Comparison of ENCODE assay signal across 11 mouse cellular contexts in genomic region chr2:35231871-35232270, GRCm38 (mm10). TPM values are rescaled to one million over a fixed set of nuclear protein-coding genes. Genes with fewer than 3 reads are reported as not detected.
A peak's percentile ranks its signal among the peaks of the same experiment; 100 is the strongest.
DNase-seq lines count a peak whose midpoint lies in the region; ATAC-seq and TF ChIP-seq lines count a peak whose summit lies in the region.
"Had no signal": no experiment of that assay in that cellular context is flagged by ENCODE, and none has a peak within 500 bp of the region (broad histone marks: within the 10 kb centered on the region; RNA-seq: fewer than 3 reads in every experiment).

No protein-coding gene starts in this region.

- H3K4me1 ChIP-seq in liver, embryonic 15.5 days (replicated peaks) = peaks cover 13% of the 10 kb centered on the region; the same call in 1 of the 2 replicates
- H3K4me1 ChIP-seq in liver, postnatal 0 days (ENCODE audit: insufficient read depth) = peaks cover 9% of the 10 kb centered on the region
- peaks cover 12% of the 10 kb centered on the region for H3K4me1 ChIP-seq in forebrain, embryonic 13.5 days
- H3K4me1 ChIP-seq in forebrain, embryonic 10.5 days = peaks cover 57% of the 10 kb centered on the region

- no peak for TF ChIP-seq CTCF in liver, postnatal 0 days (IDR thresholded peaks at IDR 0.05; ENCODE audit: low read depth)

- no peaks in the 10 kb centered on the region for H3K36me3 ChIP-seq in liver, embryonic 15.5 days (replicated peaks)
- no peaks in the 10 kb centered on the region for H3K36me3 ChIP-seq in liver, postnatal 0 days (replicated peaks; ENCODE audit: insufficient read depth, low read length)
- H3K36me3 ChIP-seq in macrophage (ENCODE audit: inconsistent target) = no peaks in the 10 kb centered on the region
- no peaks in the 10 kb centered on the region for H3K36me3 ChIP-seq in forebrain, embryonic 13.5 days (ENCODE audit: poor library complexity, severe bottlenecking)
- no peaks in the 10 kb centered on the region for H3K36me3 ChIP-seq in forebrain, embryonic 10.5 days (replicated peaks)
- H3K36me3 ChIP-seq: embryonic facial prominence, embryonic 15.5 days; midbrain, embryonic 12.5 days had no signal

- no peak overlapping the region for H3K4me2 ChIP-seq in liver, embryonic 15.5 days
- no peak overlapping the region for H3K4me2 ChIP-seq in liver, postnatal 0 days (ENCODE audit: low read depth, low read length)
- H3K4me2 ChIP-seq in forebrain, embryonic 13.5 days = no peak overlapping the region
- H3K4me2 ChIP-seq: embryonic facial prominence, embryonic 15.5 days; midbrain, embryonic 12.5 days had no signal

- H3K79me2 ChIP-seq in macrophage (ENCODE audit: inconsistent target) = no peaks in the 10 kb centered on the region

- DNase-seq in liver, postnatal 0 days = no peak
- DNase-seq in kidney, adult 9 months = peak; percentile 48
- DNase-seq in thymus, postnatal 36 days = no peak
- DNase-seq in forebrain, embryonic 10.5 days (ENCODE audit: extremely low spot score, low spot score) = no peak
- DNase-seq: left cerebral cortex, postnatal 4 days had no signal

- no peak overlapping the region for H3K9ac ChIP-seq in liver, embryonic 15.5 days
- H3K9ac ChIP-seq in liver, postnatal 0 days (replicated peaks) = no peak overlapping the region
- H3K9ac ChIP-seq in forebrain, embryonic 13.5 days = no peak overlapping the region
- H3K9ac ChIP-seq: embryonic facial prominence, embryonic 15.5 days; midbrain, embryonic 12.5 days had no signal

- no peak for TF ChIP-seq EP300 in liver, postnatal 0 days (IDR thresholded peaks at IDR 0.05; ENCODE audit: low read depth)

- peak overlapping the region; percentile 55; the same call in 1 of the 2 replicates for H3K27ac ChIP-seq in liver, embryonic 15.5 days (replicated peaks)
- H3K27ac ChIP-seq in liver, postnatal 0 days (ENCODE audit: low read depth) = no peak overlapping the region
- H3K27ac ChIP-seq in macrophage = peak overlapping the region; percentile 90
- no peak overlapping the region for H3K27ac ChIP-seq in forebrain, embryonic 13.5 days
- H3K27ac ChIP-seq in forebrain, embryonic 10.5 days = no peak overlapping the region
- H3K27ac ChIP-seq: embryonic facial prominence, embryonic 15.5 days; midbrain, embryonic 12.5 days had no signal

- no peak for ATAC-seq in liver, embryonic 15.5 days (ENCODE audit: insufficient read depth)
- no peak for ATAC-seq in liver, postnatal 0 days
- peak; percentile 56 for ATAC-seq in common myeloid progenitor, adult 5-6 weeks (replicated peaks; ENCODE audit: low read depth, poor library complexity, severe bottlenecking)
- no peak for ATAC-seq in forebrain, embryonic 13.5 days

- 0 out of 2 replicates have a peak, but pooled peaks cover 8% of the 10 kb centered on the region for H3K27me3 ChIP-seq in liver, embryonic 15.5 days
- no peaks in the 10 kb centered on the region for H3K27me3 ChIP-seq in liver, postnatal 0 days (ENCODE audit: insufficient read depth, low read length)
- no peaks in the 10 kb centered on the region for H3K27me3 ChIP-seq in forebrain, embryonic 13.5 days
- no peaks in the 10 kb centered on the region for H3K27me3 ChIP-seq in forebrain, embryonic 10.5 days (ENCODE audit: poor library complexity, severe bottlenecking)
- H3K27me3 ChIP-seq: embryonic facial prominence, embryonic 15.5 days; midbrain, embryonic 12.5 days had no signal

- 41% methylated on average over 2 of the region's 2 CpGs for WGBS in liver, embryonic 15.5 days (ENCODE audit: insufficient replicate concordance)
- WGBS in liver, postnatal 0 days (ENCODE audit: insufficient replicate concordance) = 47% methylated on average over 2 of the region's 2 CpGs
- 6% methylated on average over 2 of the region's 2 CpGs for WGBS in macrophage (ENCODE audit: missing documents)
- 60% methylated on average over 2 of the region's 2 CpGs for WGBS in forebrain, embryonic 13.5 days
- WGBS in forebrain, embryonic 10.5 days = 77% methylated on average over 2 of the region's 2 CpGs

- no peaks in the 10 kb centered on the region for H3K9me3 ChIP-seq in liver, embryonic 15.5 days (replicated peaks)
- H3K9me3 ChIP-seq in liver, postnatal 0 days (ENCODE audit: low read length) = no peaks in the 10 kb centered on the region
- H3K9me3 ChIP-seq in forebrain, embryonic 13.5 days (replicated peaks) = no peaks in the 10 kb centered on the region
- H3K9me3 ChIP-seq in forebrain, embryonic 10.5 days = no peaks in the 10 kb centered on the region
- H3K9me3 ChIP-seq: embryonic facial prominence, embryonic 15.5 days; midbrain, embryonic 12.5 days had no signal

- H3K4me3 ChIP-seq in liver, embryonic 15.5 days (replicated peaks) = no peak overlapping the region
- no peak overlapping the region for H3K4me3 ChIP-seq in liver, postnatal 0 days (ENCODE audit: low read depth, low read length)
- H3K4me3 ChIP-seq in macrophage (ENCODE audit: inconsistent target) = no peak overlapping the region
- H3K4me3 ChIP-seq in forebrain, embryonic 13.5 days = no peak overlapping the region
- no peak overlapping the region for H3K4me3 ChIP-seq in forebrain, embryonic 10.5 days
- H3K4me3 ChIP-seq: embryonic facial prominence, embryonic 15.5 days; midbrain, embryonic 12.5 days had no signal

RNA-seq across cellular contexts. Expression of gene Gsn, which starts 24.3 kb away (rescaled TPM):
- 134 and 144 TPM in 2 replicates for polyA plus RNA-seq in liver, embryonic 15.5 days (2015; fragmentation: Nextera tagmentation; extraction: Ambion mirVana)
- 56.1 and 59.7 TPM in 2 replicates for polyA plus RNA-seq in liver, postnatal 0 days (2015; fragmentation: Nextera tagmentation; extraction: Ambion mirVana)
- total RNA-seq in common myeloid progenitor, adult 5-6 weeks (2017) = 8.9 and 9.7 TPM in 2 replicates
- 10 to 100 TPM in 23 of 26 experiments, 1 to 10 TPM in 3; 8.4 to 93.6 (median 29.9) TPM for total RNA-seq in macrophage (2018; cell fraction: chromatin; rRNA removed)
- total RNA-seq in macrophage (2018; cell fraction: cytosol; rRNA removed) = 100 to 1,000 TPM in 25 of 26 experiments, 10 to 100 TPM in 1; 99.7 to 189 (median 139) TPM
- total RNA-seq in macrophage (2018; cell fraction: nucleus; rRNA removed) = 100 to 1,000 TPM in 3 of 26 experiments, 10 to 100 TPM in 23; 39.9 to 143 (median 74.4) TPM
- 134 to 277 TPM (median 181 TPM) in 3 replicates for polyA plus RNA-seq in macrophage (2018)
- polyA plus RNA-seq in forebrain, embryonic 13.5 days (2015; fragmentation: Nextera tagmentation; extraction: Ambion mirVana) = 13.3 and 14.3 TPM in 2 replicates
- 14.6 and 15.5 TPM in 2 replicates for polyA plus RNA-seq in forebrain, embryonic 10.5 days (2016; fragmentation: Nextera tagmentation; extraction: Ambion mirVana)

RNA-seq across cellular contexts. Expression of gene Rab14, which starts 31.0 kb away (rescaled TPM):
- 104 and 111 TPM in 2 replicates for polyA plus RNA-seq in liver, embryonic 15.5 days (2015; fragmentation: Nextera tagmentation; extraction: Ambion mirVana)
- polyA plus RNA-seq in liver, postnatal 0 days (2015; fragmentation: Nextera tagmentation; extraction: Ambion mirVana) = 208 and 217 TPM in 2 replicates
- 136 and 137 TPM in 2 replicates for total RNA-seq in common myeloid progenitor, adult 5-6 weeks (2017)
- 100 to 1,000 TPM; 243 to 608 (median 477) TPM for total RNA-seq in macrophage (2018; cell fraction: chromatin; rRNA removed)
- 100 to 1,000 TPM; 166 to 246 (median 212) TPM for total RNA-seq in macrophage (2018; cell fraction: cytosol; rRNA removed)
- total RNA-seq in macrophage (2018; cell fraction: nucleus; rRNA removed) = 100 to 1,000 TPM; 214 to 458 (median 297) TPM
- polyA plus RNA-seq in macrophage (2018) = 185 to 231 TPM (median 186 TPM) in 3 replicates
- 421 and 432 TPM in 2 replicates for polyA plus RNA-seq in forebrain, embryonic 13.5 days (2015; fragmentation: Nextera tagmentation; extraction: Ambion mirVana)
- polyA plus RNA-seq in forebrain, embryonic 10.5 days (2016; fragmentation: Nextera tagmentation; extraction: Ambion mirVana) = 254 and 258 TPM in 2 replicates

Comparison
In these comparisons a context has a peak if more than half of its experiments do, and no peak if none do; other contexts are left out.
1. H3K27ac ChIP-seq: peak in liver, embryonic 15.5 days (single experiment) and macrophage (single experiment); none in liver, postnatal 0 days (single experiment), forebrain, embryonic 13.5 days (single experiment) and forebrain, embryonic 10.5 days (single experiment).